Mouse (Mus musculus) 3134 (cell line): ENCODE results near the gene Mog.

Experiments used
- DNase-seq: peaks from one replicate; pipeline ENCODE4 v3.0.0-alpha.2; 2011; ENCODE audit warnings: low spot score; ENCODE audit not compliant: insufficient read length; ENCODE audit errors: extremely low read depth

Mog gene

DNA sequence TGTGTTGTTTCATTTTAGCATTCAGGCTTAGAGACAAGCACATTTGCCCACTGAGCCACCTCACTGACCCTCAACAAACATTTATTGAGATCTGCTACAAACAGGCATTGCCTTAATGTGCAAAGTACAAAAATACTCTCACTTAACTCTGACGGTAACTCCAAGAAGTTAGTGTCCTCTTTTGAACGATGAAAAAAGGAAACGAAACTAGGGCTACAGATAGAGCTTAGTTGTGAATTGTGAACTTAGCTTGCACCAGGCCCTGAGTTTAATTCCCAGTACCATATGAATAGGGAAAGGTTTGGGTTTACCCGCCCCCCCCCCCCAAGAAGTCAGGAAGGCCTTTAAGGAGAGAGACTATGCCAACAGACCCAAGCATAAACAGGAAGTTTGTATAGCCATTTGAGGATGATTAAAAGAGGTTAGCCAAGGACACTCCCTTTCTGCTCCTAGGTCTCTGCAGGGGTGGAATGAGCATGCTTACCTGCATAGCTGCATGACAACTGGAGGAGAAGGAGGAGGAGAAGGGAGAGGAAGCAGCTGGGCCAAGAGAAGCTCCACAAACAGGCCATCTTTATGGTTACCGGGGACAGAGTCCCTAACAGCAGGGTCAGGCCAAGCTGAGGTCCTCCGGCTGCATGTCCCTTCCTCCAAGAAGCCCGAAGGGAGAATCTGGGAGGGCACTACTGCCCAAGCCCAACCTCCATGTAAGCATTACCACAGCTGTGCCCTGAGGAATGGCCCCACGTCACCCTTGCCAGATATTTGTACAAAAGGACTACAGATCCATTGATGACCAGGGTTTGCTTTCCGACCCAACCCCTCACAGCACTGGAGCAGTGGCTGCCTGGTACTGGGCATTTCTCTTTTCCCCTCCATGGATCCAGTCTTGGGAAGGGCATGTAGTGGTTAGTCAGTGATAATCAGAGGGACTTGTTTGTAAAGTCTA is at the start of gene Mog:
Mog (minus strand) TSS at position 771 of the 949 bp plus-strand sequence.
- no peak for DNase-seq

DNA sequence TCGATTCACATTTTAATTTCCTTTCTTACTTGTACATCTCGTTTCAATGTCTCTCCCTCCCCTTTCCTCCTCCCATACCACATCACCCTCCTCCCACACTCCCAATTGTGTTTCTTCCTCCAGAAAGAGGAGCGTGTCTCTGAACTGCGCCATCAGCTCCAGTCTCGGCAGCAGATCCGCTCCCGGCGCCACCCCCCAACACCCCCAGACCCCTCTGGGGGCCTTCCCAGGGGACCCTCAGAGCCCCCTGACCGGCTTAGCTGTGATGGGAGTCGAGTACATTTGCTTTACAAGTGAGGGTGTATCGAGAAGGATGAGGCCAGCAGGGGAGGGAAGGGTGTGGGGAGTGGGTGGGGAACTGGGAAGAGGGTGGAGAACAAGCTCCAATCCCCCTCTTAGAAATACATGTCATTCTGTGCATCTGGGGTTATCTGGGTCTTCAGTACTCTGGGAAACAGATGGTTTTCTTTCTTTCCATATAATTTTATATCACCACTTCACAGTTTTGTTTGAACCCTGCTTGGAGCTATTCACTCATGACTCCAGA is 49.6 kb upstream of the Mog start:
- DNase-seq, result no peak

DNA sequence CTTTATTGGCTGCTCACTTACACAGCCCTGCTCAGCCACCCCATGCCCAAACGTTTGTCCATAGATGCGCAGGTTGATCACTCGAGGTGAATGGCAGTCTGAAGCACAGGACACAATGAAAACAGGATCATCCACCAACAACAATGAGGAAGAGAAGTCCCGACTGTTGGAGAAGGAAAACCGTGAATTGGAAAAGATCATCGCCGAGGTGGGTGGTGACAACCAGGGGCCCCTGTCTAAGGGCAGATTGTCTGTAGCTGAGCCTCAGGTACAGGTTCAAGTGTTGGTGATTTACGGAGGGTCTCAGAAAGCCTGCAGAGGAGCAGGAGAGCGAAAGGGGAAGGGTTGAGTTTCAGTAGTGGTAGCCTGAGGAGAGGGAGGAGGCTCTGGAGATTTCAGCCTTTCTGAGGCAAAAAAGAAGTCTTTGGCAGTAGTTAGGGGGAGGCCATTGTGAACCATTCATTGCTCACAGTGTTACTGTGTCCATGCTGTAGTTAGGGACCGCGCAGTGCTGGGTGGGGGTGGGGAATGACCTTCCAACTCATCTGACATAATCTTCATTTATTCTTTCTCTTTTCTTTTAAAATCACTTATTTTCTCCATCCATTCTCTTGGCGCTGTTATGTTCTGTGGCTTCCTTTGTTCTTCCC is 49.0 kb upstream of the Mog start:
- DNase-seq, result no peak

DNA sequence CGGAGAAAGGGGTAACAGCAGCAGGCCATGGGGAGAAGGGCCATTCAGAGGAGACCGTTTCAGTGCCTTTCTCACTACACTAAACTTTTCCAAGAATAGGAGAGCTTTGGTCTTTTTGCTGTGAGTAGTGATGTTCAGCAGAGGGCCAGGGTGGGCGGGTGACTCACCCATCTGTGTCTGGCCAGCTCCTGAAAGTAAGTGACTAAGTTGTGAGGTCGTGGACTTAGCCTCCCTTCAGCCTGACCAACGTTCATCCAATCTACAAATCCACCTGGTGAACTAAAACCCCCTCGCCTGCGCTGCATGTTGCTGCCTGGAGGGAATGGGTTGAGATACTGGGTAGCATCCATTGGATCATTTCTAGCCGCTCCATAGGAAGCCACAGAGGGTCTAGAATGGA is 46.9 kb upstream of the Mog start:
- DNase-seq, result no peak

DNA sequence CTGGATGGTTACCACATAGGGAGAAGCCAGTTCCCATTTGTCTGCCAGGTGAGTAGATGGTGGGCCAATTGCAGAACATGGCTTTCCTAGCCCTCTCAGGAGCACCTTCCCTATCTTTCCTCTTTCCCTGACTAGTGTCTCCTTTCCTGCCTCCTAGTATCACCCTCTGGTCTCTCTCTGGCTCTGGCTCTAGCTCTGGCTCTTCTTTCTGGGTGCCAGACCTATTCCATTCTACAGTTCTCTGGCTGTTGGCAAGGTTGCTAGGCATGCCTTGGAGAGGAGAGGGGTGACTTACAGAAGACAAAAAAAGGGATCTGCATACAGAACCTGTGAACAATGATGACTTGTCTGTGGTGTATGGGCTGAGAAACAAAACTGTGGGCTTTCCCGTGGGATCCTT is 44.7 kb upstream of the Mog start:
- no peak for DNase-seq

DNA sequence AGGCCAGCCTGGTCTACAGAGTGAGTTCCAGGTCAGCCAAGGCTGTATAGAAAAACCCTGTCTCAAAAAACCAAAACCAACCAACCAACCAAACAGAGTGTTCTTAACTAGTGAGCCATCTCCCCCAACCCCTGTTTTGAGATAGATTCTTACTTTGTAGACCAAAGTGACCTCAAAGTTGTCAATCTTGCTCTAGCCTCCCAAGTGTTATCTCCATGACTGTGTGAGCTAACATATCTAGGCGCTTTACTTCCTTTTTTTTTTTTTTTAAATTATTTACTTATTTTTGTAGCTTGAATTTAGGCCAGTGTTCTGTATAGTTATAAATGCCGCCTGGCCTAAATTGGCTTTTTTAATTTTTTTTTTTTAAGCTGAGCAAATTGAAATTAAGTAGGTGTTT is 42.8 kb upstream of the Mog start:
- no peak for DNase-seq

DNA sequence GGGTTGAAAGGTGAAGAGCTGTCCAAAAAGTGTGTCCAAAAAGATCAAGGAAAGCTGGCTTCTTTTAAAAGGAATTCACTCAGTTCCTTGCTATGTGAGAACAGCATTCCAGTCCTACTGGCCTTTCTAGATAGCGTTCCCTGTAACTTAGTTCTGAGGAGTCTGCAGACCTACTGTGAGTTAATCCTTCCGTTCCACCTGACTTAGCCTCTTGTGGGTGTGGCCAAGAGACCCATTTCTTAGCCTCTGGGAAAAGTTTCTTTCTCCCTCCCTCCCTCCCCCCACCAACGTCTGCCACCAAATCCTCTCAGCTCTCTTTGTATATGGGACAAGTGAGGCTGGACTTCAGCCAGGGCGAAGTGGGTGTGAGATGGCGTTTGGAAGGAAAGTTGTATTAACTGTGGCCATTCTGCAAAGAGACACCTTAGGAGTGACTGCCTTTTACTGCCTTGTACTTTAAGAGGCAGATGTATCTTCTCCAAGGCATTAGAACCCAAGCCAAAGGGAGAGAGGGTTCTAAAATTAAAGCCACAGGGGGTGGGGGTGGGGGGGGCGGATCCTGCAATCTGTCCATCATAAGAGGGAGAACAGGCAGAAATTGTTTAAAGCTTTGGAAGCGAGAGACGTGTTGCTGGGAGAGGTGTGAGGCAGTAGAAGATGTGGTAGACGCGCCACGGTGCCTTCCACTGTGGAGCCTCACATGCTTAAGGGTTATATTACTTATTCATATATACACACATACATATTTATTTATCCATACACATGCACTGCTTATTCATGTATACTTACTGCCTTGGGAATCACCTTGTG is 40.7 kb upstream of the Mog start:
- no peak for DNase-seq

DNA sequence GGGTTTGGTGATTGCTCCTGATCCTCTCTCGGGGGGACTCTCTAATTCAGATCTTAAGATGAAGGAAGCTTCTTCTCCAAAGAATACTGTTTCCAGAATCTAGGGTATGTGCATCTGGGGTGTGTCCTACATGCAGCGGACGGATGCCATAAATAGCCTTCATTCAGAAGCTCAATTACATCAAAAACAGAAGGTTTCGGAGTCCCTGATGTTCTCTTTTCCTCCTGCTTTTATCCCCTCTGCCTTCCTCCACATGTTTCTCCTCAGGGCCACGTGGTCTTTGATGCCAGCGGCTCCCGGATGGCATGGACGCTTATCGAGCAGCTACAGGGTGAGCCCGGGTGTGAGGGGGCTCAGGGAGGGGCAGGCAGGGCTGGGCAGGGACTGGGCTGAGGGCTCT is 39.9 kb upstream of the Mog start:
- no peak for DNase-seq

DNA sequence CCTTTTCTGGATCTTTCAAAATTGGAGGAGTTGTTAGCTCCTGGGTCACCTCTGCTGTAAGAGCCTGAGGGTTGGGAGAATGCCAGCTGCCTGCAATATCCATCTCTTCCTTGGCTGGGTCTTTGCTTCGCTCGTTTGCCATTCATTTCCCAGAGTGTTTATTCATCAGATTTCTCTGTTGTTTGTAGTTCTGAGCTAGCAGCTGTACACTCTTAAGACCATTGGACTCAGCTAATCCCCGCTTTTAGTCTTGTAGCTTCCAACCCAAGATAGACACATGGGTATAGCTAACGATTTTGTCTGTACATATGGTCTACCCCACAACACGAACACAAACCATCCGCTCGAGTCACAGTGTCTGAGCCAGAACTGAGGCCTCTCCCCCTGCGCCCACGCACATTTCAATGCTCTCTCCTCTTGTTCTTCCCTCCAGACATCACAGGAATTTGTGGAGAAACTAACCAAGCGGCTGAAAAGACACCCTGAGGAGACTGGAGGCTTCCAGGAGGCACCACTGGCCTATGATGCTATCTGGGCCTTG is 39.0 kb upstream of the Mog start:
- DNase-seq, result no peak

DNA sequence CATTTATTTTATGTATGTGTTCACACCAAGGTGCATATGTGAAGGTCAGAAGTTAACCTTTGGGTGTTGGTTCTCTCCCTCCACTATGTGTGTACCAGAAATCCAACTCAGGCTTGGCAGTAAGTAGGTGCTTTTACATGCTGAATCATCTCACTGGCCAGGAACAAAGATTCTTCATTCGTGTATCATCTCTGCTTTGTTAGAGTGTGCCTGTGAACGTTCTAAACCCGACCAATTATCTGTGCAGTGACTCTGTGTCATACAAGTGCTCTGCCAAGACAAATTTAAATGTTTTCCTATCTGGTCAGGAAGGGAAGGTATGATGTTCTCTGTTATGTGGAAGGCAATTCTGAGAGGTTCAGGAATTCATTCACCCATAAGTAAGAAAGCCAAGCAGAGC is 38.2 kb upstream of the Mog start:
- DNase-seq, result no peak

DNA sequence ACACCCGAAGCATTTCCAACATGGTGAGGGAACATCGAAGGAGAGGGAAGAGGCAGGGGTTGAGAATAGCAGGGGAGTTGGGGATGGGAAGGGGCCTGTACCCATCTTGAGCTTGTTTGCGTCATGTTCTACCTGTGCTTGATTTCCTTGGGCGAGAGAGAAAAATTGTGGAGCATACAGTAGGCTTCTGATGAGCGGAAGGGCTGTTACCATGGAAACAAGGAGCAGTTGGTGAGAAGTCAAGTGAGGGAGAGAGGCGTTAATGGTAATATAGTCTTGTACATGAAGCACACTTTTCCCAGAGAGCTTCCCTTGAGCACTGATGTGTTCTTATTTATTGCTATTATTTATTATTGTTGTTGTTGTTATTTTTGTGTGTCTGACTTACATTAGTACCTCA is 33.8 kb upstream of the Mog start:
- DNase-seq, result no peak

DNA sequence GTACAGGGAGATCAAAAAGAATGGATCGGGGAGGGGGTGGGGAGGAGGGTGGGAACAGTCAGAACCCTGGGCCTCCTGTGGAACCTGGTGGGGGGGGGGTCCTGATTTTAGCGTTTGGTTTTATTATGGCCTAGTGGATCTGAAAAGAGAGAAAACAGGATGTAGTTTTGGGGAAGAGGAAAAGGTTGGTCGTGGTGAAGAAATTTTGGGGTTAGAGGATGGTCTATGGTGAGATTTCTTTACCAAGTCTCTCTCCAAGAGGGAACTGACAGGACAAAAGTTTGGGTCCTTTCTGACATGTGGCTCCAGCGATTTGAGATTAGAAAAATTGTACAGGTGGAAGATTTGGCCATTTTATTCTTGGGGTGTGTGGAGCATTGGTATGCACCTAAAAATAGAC is 28.5 kb upstream of the Mog start:
- DNase-seq, result no peak

DNA sequence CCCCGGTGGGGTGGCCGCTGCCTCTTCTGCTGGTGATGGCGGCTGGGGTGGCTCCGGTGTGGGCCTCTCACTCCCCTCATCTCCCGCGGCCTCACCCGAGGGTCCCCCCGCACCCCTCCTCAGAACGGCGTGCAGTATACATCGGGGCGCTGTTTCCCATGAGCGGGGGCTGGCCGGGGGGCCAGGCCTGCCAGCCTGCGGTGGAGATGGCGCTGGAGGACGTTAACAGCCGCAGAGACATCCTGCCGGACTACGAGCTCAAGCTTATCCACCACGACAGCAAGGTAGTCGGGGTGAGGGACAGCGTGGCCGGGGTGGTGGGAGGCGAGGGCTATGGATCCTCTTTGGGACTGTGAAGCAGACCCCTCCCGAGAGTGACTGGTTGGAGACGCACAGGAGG is 27.7 kb upstream of the Mog start:
- no peak for DNase-seq

DNA sequence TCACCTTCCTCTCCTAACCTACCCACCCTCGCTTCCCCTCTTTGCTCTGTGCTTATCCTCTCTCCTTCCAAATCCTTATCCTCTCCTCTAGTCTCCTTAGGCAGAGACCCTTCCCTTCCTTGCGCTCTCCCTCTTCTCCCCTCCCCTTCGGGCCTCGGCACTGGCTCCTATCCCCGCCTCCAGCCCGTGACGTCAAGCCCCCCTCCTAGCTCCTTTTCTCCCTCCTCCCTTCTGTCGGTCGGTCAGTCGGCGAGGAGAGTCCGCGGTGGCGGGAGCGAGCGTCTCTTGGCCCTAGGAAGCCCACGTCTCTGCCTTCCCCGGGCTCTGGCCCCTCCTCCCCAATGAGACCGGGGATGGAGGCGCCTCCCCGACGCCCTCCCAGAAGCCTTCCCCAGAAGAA is 27.2 kb upstream of the Mog start:
- DNase-seq, result no peak

DNA sequence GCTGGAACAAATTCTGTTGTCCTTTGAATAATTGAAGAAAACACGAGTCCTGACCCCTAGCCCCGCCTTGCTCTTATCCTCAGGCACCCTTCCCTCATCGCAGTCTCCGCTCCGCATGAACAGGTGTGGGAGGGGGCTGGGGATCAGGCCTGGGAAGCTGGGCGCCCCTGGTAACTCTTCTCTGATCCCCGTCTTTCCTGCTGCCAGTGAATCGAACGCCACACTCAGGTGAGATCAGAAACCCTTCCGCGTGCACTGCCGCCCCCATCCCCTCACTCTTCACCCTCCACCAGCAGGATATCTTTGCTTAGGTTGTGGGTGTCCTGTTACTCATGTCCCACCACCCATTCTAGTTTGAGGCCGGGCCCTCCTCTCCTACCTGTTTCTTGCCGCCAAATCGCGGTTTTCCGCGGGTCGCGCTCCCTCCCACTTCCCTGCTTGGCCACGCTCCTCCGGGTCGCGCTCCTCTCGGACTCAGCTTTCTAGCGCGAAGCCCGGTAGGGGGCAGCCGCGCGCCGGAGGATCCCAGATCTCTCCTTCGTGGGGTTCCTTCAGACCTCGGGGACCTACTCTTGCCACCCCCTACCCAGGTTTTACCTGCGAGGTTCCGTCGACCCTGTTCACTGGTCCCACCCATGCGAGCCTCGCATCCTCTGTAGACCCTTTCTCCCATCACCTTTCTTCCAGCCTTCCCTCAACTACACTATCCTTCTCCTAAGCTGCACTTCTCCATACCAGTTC is 26.5 kb upstream of the Mog start:
- no peak for DNase-seq

DNA sequence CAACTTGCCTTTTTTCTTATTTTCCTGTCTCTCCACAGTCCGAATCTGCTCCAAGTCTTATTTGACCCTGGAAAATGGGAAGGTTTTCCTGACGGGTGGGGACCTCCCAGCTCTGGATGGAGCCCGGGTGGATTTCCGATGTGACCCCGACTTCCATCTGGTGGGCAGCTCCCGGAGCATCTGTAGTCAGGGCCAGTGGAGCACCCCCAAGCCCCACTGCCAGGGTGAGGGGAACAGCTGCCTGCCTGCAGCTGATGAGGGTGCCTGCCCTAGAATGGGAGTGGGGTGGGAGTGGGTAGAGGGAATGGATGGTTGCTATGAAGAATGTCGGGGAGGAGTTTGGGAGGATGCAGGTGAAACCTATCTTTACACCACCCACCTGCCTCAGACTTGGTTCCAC is 25.2 kb upstream of the Mog start:
- DNase-seq, result no peak

DNA sequence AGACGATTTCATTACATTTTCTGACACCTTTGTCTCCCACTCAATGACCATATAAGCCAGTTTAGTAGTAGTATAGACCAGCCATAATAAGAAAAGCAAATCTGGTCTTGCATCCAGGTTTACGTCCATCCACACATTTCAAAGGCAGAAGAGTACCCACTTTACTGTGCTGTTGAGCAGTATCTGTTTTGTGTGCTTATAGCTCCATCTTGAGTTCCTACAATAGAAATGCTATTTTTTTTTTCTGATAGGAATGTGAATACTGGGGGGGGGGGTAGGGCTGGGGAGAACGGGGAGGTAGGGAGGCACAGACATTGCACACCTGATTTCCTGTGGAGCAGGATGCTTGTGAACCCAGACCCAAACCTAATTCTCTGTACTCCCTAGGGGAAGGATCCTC is 24.8 kb upstream of the Mog start:
- DNase-seq, result no peak

DNA sequence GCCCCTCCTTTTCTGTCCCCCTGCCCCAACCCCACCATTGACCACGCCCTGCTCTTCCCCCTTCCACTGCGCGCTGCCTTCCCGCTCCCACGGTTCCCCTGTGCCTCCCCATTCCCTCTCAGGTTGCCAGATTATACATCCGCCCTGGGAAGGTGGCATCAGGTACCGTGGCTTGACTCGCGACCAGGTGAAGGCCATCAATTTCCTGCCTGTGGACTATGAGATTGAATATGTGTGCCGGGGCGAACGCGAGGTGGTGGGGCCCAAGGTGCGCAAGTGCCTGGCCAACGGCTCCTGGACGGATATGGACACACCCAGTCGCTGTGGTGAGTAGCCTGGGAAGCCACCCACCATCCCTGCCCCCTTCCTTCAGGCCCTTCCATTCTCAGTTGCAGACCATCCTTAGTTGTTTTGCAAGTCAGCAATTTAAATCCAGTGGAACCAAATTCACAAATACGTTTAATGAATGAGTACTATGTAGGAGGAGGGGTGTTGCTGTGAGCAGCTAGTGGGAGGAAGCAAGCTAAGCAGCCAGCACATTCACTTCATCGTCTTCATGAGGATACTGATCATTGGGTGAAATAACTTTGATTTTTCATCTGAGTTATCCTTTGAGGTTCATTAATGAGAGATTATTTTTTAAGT is 24.3 kb upstream of the Mog start:
- DNase-seq, result no peak

DNA sequence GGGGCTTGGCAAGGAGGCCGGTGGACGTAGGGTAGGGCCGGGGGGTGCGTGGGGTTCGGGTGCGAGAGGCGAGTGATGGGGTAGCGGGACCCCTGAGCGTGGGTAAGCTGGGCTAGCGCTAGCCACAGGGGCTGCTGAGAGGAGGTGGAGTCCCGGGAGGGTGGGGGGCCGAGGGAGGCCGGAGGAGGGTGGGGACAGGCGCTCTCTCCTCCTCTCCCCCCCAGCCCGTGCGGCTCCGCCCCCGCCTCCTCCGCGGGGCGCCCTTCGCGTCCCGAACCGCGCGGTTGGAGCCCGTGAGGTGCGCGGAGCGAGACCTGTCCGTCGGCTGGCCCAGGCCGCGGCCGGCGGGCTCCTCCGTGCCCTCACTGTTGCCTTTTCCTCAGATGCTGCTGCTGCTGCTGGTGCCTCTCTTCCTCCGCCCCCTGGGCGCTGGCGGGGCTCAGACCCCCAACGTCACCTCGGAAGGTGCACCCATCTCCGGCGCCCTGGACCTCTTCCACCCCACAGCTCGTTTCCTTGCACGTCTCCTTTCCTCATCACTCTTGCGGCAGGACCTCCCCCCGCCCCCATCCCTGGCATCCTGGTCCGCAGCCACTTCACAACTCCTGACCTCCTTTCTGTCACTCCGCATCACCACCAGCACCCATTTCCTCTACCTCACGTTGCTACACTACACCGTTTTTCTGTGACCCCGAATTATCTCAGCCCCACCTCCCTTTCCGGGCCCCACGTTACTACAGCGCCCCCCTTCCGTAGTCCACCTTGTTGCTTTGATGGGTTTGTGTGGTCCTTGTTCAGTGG is 23.3 kb upstream of the Mog start:
- DNase-seq, result peak; percentile 79
